Mouse (Mus musculus) embryo, embryonic 9.5 days (tissue): ENCODE data around the gene Bmp8b.
A peak's percentile ranks its signal among the peaks of the same experiment; 100 is the strongest.
"Not testable (repeated sequence)": the region's sequence is repeated elsewhere in the genome, so short reads cannot be mapped to it uniquely, and the experiment has no call there.

Experiments
- DNase-seq: peaks from one replicate; pipeline ENCODE4 v3.0.0-alpha.2; 2017; ENCODE audit errors: extremely low spot score

Gene Bmp8b

DNA sequence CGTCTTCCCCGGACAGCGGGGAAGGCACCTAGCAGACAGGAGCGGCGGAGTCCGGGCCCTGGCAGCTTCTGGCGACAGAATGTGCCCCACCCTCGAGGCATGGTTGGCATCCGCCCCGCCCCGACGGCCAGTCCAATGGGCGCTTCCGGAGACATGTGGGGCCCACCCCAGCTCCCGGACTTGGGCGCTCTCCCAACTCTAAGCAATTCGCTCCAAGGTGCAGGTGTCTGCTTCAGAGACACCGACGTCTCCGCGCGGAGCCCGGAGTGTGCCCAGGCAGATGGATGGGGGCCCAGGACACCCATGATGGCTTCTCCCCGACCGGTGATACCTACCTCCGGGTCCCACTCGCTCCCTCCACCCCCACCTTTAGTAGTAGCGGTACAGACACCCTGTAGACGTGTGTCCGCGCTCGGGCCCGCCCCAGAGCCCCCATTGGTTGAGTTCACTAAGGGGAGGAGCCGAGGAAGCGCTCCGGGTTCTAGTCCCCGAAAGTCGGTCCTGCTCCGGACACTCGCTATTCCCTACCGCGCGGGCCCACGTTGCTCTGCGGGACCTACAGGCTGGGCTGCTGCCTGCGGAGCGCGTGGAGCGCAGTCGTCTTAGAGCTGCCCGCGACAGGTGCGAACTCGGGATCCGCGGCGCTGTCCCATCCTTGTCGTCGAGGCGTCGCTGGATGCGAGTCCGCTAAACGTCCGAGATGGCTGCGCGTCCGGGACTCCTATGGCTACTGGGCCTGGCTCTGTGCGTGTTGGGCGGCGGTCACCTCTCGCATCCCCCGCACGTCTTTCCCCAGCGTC lies at the start of gene Bmp8b:
Gene Bmp8b, plus strand, starts transcription at position 515 of the 800 bp plus-strand sequence.
- peak; percentile 12 for DNase-seq

DNA sequence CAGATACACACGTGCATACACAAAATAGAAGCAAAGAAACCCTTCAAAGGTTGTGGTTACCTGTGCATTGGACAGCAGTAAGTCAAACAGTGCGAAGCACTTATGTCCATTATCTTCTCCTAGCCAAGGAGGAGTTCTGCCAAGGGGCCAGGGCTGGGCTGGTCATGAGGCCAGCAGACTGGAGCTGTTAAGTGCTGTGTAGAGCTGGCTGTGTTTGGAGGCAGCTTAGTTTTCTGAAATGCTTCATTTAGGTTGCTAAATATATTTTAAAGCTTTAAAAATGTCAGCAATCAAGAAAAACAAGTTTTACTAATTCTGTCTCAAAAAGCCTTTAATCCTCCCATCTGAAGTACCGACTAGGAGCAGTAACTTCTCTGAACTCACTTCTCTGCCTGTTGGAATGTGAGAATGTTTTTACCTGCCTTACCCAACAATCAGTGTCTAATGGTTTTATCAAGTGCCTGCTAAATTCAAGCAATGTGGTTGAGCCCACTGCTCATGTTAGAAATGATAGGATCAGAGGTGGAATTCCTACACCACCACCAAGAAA lies 48.3 kb upstream of the Bmp8b start:
- DNase-seq: no peak

DNA sequence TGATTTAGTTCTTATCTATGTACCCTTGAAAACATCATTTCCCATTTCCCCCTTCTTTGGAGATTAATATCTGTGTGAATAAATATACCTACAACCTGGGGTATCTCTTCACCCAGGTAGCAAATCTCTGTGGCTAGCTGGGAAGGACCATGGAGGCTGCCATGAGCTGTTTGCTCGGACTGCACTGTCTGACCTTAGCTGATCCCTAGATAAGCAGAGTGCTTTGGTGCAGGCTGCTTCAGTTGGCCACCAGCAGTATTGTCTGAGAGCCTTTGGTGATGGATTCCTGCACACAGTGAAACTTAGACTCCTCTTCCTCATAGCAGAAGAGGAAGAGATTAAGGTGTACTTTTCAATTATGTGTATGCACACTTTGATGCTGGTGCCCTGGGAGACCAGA lies 47.0 kb upstream of the Bmp8b start:
- no peak for DNase-seq

DNA sequence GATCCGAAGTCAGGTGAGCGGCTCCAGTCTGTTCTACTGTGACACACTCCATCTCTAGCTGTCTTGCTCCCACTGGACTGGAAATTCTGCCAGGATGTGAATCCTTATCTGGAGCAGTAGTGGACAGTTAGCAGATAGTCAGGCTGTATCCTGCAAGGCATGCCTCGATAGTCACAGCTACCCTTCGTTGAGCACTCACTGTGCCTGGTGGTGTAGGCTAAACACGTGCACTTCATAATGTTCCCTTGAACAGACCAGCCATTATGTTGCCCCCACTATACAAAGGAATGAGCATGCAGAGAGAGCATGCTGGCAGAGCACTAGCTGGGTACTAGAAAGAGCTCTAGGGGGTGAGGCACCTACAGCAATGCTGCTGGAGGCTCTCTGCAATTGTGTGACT lies 43.2 kb upstream of the Bmp8b start:
- no peak for DNase-seq

DNA sequence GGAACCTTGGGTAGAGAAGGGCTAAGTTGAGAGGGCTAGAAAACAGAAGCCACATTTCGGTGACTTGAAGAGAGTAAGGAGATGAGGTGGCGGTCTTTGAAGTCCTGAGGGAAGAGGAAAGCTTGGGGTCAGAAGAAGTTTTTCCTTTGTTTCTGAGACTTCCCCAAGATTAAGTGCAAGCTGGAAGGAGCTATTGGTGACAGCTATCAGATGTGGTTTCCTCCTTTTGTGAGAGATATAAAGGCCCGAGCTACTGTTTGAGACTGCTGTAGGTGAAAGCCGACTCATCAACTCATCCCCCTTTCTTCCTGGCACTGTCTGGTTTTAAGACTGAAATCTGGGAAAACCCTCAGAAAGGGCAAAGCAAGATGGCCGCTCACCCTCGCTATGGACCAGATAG lies 36.3 kb upstream of the Bmp8b start:
- DNase-seq: no peak

DNA sequence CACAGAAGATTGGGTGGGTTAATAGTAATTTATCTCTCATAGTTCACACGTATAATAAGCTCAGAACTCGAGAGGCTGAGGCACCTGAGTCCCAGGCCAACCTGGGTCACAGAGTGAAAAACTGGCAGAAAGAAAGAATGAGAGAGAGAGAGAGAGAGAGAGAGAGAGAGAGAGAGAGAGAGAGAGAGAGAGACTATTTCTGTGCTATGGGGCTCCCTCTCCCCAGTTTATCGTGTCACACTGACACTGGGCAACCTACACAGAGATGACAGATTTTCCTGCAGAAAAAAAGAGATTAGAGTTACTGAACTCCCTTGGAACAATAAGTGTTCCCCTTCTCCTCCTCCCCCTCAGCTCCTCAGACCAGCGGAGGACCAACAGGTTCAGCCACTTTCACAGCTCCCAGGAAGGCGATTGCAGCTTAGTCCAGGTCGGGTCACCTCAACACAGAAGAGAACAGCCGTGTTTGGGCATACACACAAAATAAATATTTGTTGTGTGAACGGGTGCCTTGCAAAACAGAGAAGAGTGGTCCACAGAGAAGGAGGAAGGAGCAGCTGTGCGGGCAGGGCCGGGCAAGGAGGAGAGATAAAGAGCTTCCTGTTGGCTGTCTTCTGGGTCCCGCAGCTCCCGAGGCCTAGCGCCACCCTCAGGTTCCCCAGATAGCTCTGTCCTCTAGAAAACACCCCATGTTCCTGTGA lies 33.5 kb upstream of the Bmp8b start:
- peak; percentile 51 for DNase-seq

DNA sequence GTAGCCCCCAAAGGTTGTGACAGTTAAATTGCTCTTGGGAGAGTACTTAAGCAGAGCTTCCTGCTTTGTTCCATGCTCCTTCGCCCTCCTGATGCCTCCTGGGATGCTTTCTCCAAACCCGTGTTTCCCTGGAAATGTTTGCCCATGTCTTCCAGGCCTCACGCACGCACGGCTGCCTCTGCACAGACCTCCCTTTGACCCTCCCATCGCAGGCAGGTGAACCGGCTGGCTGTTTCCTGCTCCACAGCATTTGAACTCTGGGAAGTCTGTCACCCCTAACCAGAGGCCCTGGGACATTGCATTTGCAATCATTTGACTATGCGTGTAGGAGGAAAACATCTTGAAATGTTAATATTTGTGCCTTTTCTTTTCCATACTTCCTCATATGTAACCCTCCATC lies 28.0 kb upstream of the Bmp8b start:
- DNase-seq: no peak

DNA sequence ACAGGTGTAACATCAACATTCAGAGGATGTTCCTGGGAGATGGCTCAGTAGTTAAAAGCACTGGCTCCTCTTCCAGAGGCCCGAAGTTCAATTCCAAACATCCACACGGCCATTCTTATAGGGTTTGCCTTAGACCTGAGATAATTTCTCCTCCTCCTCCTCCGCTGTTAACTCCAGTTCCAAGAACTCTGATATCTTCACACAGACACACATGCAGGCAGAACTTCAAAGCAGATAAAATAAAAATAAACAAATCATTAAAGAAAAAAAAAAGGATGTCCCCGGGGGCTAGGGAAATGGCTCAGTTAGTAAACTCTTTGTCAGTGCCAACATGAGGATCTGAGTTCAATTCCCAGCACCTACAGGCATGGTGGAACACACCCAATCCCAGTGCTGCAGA lies 26.7 kb upstream of the Bmp8b start:
- DNase-seq: no peak

DNA sequence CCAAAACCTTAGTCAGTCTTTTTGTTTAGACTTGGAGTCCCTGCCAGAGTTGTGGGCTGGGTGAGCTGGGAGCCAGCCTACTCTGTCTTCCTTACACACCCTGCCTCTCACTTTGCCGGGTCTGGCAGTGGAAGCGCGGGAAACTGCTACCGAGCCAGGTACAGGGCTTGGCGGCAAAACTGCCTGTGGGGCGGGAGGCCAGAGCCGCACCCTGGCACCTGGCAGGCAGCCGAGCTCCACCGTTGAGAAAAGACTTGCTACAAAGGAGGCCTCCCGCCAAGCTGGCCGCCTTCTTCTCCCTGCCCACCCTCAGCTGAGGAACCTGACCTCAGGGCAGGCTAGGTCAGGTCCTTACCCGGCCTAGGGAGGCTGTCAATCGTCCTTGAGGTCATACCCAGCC lies 24.2 kb upstream of the Bmp8b start:
- DNase-seq: no peak

DNA sequence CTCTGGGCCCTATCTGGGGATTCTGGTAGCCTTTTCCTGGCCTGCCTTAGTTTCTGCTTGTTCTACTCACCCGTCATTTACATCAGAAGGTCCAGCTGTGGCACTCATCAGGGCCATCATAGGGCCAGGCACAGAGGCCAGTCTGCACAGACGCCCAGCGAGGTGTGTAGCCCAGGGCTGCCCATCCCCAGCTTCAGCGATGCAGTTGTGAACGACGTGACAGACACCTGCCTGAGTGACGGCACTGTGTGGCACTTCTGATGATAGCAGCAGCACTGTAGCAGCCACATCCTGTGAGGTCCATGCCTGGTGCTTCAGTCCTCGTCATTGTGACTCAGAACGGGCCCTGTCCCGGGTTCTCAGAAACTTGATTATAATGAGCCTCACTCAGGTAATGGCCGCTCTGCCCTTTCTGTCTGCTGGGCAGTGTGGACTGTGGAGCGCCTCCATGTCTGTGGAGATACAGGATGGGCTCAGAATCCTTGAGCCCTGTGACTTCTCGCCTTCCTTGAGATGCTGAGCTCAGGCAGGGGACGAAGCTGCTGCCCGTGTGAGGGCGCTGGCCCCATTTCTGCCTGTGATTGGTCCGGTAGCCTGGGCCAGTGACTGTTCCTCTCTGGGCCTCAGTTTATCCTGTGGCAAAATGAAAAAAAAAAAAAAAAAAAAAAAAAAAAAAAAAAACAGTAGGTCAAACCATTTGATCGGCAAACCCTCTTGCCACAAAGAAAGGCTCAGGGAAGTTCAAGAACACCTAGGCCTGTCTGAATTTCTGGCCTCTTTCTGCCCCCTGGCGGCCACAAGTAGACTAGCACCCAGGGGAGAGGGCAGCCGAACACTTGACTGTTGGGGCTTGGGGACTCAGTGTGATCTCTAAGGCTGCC lies 22.4 kb upstream of the Bmp8b start:
- peak; percentile 52 for DNase-seq

DNA sequence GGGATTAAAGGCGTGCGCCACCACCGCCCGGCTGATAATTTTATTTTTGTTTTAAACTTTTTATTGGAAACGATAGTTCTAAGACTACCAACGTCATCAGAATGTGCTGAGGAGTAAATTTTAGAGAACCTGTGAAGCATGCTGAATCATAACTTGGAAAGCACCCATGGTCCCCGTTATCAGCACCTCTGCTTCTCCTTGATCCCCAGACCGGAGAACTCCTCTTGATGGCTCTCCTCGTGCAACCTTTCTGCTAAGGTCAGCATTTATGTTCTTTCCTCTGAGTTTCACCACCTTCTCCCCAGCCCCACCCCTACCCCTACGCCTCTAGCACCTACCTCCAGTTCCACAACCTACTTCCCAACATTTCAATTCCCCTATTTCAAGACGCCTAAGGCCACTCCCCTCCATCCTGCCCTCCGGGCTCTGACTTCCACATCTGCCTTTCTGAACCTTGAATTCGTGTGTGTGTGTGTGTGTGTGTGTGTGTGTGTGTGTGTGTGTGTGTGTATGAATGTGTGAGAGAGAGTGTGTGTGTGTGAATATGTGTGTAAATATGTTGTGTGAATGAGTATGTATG lies 21.6 kb upstream of the Bmp8b start:
- no peak for DNase-seq

DNA sequence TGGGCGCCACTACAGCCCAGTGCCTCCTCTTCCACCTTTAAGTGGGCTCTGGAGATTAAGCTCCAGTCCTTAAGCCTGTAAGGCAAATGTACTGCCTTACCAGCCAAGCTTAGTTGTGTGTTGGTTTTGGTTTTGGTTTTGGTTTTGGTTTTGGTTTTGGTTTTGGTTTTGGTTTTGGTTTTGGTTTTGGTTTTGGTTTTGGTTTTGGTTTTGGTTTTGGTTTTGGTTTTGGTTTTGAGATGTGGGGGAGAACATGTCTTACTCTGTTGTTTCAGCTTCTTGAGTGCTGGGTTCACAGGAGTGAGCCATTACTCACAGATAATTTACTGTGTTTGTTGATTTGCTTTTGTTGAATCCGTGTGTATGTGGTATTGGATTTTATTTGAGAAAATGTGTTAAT lies 19.7 kb upstream of the Bmp8b start:
- DNase-seq: no peak

DNA sequence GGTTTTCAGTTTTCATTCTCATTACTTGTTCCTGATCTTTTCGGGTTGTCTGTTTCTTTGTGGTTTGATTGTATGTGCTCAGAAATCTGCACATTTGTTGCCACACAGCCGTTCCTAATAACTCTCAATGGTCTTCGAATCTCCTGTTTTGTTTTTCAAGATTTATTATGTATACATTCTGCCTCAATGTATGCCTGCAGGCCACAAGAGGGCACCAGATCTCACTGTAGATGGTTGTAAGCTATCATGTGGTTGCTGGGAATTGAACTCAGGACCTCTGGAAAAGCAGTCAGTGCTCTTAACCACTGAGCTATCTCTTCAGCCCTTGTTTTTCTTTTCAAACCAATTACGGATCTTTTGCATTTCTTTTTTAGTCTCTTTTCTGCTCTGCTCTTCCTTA lies 18.6 kb upstream of the Bmp8b start:
- DNase-seq: no peak

DNA sequence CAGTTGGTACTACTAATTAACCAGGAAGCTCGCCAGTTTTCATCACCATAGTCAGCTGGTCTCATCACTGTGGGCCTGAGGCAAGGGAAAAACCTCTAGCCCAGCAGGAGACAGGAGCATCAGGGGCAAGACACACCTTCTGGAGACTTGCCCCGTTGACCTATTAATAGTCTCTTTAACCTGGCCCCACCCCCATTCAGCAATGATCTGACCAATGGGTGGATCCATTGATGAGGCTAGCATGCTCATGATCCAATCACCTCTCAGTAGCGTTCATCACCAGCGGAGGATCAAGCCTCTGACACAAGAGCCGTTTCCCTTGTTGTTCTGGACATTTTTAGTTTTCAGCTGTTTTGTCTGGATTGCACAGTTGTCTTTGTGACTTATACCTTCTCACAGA lies 12.3 kb upstream of the Bmp8b start:
- DNase-seq: no peak

DNA sequence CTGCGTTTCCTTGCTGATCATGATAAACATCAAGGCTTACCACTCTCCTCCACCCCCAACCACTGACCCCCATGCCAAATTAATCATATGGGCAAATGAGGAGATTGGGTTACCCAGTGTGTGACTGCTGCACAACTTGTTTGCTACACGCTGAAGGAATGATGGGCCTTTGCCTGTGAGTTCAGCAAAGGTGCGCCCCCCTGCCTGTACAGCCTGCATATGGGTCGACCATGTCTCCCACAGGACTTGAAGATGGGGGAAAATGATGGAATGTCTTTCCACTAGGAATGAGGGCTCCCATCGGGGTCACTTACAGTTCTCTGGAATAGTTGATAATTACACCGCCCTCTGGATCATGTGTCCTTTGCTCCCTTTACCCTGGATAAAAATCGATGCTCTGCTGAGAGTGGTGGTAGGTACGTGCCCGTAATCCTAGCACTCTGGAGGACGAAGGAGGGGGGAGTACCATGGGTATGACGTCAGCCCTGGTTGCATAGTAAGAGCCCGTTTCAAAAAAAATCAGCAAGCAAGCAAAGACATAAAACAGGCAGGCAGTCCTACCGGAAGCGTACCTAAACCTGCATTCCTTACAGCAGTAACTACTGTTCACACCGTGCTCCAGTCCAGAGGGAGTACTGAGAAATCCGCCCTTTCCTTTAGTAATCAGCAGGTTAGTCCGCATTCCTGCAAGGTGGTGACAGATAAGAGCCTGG lies 11.7 kb upstream of the Bmp8b start:
- DNase-seq: peak; percentile 14

DNA sequence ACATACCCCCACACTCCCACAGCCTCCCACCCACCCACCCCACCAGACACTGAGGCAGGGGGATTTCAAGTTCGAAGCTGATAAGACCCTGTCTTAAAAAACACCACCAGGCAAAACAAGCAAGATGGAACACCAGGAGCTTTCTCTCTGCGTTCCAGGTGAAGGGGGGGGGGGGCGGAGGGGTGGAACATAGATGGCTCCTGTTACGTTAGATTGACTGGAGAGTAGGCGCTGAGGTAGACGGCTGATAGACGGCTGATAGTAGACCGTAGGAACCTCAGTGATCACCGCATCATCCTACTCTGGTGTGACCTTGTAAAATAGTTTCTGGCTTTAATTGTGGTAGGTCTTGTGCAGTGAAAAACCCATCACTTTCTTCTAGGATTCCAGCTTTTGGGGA lies 11.1 kb upstream of the Bmp8b start:
- DNase-seq: no peak

DNA sequence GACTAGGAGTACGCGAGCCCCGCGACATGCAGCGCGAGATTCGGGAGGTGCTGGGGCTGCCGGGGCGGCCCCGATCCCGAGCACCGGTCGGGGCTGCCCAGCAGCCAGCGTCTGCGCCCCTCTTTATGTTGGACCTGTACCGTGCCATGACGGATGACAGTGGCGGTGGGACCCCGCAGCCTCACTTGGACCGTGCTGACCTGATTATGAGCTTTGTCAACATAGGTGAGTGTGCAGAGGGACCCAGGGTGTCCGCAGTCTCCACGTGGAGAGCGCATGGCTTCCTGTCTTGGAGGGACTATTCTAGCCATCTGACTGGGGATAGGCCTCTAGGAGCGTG lies 456 bp downstream of the Bmp8b start:
- no peak for DNase-seq

DNA sequence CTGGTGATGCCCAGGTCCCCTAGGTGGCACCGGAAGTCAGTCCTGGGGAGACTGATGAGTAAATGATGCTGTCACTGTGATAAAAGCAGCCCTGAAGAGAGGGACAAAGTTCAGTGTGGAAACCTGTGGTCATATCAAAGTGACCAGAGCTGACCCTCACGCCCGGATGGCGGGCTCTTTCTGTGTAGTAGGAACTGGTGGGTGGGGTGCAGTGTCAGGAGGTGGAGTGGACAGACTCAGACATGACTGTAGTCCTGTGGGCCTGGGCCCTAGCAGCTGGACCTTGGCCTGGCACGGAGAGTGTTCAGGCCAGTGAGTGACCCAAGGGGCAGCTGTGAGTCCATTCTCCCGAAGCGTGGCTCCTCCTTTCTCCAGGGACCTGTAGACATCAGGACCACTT lies 964 bp downstream of the Bmp8b start:
- not testable (repeated sequence) for DNase-seq

DNA sequence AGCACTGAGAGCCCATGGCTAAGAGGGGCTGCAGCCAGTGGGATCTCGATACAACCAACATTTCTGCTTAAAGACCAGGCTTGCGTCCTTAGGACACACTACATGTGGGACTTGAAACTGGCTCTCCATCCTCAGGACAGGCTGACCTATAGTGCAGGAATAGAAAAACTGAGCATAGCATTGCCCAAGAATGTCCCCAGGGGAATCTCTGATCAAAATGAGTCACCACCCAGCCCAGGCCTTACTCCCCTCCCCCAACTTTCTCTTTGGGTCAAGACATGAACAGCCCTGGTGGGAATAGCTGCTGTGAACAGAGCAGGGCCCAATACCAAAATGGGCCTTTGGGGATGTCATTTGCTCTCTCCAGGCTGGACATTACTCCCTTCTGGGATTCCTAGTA lies 1.9 kb downstream of the Bmp8b start:
- no peak for DNase-seq

DNA sequence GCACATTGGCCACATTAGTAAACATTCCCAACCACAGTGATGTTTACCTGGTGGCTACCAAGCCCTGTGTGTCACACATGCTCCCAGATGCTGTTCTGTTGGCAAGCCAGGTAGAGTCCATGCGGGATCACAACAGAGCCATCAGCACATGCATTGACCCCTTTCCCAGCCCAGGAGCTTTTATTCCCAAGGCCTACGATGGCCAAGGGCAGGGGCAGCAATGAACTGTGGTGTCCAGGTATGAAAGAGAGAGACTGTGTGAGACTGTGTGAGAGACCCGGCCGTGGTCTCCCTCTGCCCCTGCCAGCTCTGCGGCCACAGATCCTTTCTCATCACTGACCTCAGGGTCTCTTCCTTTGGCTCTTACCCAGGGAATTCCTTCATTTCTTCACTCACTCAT lies 3.1 kb downstream of the Bmp8b start:
- no peak for DNase-seq

DNA sequence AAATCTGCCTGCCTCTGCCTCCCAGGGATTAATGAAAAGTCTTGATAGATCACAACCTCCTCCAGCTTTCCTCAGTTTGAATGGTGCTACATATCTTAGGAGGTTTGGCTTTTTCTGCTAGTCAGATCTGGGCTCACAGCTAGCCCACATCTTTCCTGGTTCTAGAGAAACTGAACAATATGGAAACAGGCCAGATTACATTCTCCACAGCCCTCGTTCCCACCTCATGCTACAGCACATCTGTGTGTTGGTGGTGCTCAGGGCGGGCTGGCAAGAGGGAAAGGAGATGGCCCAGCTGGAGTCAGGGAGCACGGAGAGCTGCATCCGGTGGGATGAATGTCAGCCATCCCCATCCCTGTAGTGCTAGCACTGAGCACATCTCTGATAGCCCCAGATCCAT lies 5.8 kb downstream of the Bmp8b start:
- no peak for DNase-seq
